Mouse (Mus musculus): ENCODE measurements at regions not wholly inside any gene's neighbourhood (a gene's known extent, or its start where the extent isn't known, plus 50 kb on each side); places are given as distances from the start of the nearest gene placed in this dataset.

DNA sequence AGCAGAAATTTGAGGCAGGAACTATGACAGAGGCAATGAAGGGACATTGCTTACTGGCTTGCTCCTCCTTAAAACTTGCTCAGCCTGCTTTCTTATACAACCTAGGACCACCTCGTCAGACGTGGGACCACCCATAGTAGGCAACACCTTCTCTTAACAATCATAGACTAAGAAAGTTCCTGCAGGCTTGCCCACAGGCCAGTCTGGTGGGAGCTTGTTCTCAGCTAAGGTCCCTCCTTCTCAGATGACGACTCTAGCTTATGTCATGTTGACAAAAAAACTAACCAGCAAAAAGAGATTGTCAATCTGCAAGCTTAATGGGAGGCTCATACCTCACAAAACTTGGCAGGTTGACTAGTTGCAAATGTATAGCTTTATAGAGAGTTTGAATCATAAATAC, 56.5 kb upstream of the Lsm6 start:
- peak; percentile 7 for DNase-seq (ENCODE audit: low spot score)

DNA sequence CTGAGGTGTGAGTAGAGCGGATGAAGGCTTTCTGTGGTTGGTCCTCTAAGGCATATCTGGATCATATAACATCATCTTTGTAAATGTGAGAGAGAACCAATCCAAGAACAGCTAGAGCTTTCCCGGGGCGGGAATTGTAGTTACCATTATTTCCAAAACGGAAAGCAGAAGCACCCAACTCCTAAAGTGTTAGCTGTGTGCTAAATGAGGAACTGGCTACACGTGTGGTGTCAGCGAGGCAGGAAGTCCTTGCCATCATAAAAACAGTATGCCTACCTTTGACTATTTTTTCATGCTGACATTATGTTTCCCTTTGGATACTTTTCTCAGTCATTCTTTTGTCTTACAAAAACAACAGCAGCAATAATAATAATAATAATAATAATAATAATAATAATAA, 68.8 kb upstream of the Lsm6 start:
- DNase-seq (ENCODE audit: low spot score), result no peak

DNA sequence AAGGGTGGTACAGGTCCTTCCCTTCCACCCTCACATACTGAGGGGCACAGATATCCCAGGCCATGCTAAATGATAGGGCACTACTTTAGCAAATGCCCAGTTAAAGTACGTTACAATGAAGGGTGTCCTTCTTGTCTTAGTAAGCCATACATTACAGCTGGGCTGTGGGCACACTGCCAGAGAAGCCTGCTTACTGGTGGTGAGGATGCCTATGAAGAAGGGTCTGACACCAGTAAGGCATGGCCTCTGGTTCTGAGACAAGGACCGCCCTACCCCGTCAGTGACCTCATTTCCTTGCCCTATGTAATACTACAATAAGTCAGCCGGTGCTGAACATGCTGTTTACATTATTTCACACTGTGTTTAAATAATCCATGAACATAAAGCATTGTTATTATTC, 69.6 kb upstream of the Lsm6 start:
- DNase-seq (ENCODE audit: low spot score), result no peak

DNA sequence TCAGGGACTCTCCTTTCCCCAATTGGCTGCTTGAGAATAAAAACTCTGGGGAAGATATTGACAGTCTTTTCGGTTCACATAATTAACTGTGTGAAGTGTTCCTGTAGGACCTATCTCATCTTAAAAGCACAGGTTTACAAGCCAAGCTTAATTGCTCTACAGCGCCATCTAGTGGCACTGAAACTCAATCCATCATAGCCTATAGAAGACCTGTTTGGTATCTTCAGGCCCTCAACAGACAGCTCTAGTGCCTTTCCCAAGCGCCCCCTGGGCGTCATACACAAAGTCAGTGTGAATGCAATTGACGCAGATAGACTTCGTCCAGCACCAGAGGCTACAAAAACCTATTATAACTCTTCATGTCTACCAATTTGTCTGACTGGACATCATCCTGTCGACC, 78.9 kb upstream of the Lsm6 start:
- DNase-seq (ENCODE audit: low spot score), result peak; percentile 82

DNA sequence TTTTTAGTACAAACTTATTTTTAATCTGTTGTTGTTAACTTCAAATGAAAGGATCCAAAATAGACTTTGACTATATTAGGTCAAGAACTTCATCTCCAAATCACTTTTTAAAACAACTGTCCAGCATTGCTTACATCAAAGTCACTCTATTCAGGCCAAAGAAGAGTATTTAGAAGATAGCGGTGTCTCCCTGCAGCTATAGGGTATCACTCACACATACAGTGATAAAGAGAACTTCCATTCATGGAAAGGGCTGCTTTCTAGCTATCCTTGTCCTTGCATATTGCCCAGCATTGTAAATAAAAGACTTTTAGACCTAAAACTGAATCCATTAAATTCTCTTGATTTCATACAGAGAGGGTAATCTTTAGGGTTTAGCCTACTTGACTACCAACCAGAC, 82.1 kb upstream of the Lsm6 start:
- no peak for DNase-seq (ENCODE audit: low spot score)

DNA sequence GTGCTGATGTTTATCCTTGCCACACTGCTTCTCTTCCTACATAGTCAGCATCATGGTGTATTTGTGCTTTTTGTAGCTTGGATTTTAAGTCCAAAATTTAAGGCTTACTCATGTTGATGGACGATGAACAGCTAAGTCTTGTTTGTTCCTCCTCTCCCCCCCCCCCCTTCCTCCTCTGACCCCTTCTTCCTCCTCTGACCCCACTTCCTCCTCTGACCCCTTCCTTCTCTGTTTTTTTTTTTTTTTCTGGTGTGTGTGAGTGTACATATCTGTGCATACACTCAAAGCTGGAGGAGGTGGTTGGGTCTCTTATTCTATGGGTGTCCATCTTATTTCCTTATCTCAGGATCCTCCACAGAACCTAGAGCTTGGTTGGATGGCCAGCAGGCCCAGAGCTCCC, 87.0 kb upstream of the Lsm6 start:
- no peak for DNase-seq (ENCODE audit: low spot score)

DNA sequence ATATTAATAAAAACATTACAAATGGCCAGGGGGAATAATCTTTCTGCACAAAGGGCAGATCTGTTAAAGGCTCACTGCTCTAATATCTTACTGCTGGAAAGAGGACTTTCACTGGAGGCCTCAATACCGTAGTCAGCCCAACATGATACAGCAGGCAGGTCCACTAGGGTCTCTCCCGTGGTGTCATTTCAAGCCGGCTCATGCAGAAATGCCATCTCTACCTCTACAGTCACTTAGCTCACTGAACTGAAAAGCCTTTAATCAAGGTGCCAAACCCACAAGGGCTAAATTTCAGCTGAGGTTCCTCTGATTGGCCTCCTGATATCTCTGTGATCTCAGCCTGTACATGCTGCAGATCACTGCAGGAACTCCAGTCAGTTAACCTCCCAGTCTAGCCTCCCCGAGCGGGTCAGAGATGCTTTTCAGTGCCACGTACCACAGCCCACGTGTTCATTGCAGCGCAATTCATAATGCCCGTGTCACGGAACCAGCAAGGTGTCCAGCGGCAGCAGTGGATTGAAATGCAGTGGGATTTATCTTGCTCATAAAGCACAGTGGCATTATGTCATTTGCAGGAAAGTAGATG, 90.4 kb upstream of the Lsm6 start:
- no peak for DNase-seq (ENCODE audit: low spot score)

DNA sequence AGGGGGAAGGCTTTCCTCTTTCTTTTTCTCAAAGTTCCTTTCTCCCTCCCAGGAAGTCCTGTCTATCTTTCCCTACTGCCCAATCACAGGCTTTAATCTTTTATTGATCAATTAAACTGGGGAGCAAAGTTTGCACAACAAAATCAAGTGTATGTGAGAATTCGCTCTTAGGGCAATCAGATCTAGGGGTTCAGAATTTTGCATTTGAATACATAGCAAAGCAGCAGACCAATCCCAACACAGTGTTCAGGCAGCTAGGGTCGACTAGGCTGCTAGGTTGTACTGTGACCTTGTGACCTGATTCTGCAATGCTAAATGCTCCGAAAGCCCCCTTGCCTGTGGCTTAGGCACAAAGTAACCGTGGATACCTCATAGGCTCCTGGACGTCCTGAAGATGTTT, 91.5 kb upstream of the Lsm6 start:
- no peak for DNase-seq (ENCODE audit: low spot score)

DNA sequence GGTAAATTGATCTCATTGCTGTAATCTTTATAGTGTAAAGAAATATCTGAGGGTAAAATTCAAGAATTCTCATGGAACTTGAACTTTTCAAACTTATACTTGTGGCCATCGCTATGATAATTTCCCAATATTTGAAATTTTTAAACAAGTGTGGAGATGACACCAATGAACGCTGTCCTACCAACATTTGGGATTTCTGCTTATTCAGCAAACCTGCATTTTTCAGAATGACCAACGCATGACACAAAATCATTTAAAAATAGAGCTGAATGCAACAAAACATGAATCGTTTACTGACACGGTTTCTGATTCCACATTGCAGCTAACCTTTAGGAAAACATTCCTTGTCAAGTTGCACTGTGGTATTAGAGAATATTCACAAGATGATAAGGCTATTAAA, 92.9 kb upstream of the Lsm6 start:
- no peak for DNase-seq (ENCODE audit: low spot score)

DNA sequence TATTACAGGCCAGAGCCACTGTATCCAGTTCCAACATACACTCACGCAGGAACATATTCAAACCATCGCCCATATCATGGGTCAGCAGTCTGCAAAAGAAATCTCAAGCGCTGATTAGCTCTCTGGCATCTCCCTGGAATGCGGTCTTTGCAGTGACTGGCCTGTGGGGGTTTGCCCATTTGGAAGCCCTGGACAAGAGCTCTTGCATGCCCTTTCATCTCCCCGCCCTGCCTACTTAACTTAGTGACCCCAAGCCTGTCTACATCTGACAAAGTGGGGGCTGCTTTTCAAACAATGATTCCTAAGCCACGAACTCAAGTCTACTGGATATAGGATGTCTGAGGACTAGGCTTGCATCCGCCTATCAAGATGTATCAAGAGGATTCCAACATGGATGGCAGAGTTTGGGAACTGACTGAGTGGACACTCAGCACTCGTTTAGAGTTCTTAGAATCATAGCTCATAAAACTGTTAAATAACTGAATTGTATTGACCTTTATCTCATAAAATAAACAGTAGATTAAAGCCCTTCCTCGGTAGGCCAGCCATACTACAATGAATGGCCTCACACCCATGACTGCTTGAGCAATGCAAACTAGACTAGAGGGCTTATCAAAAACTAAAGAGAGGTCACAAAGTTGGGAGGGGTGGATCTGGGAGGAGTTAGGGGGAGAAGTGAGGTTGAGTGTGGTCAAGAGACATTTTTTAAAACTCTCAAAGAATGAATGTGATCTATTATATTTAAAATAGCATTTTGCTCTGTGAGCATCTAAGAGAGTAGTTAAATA, 97.4 kb upstream of the Zfp827 start:
- DNase-seq (ENCODE audit: low spot score), result no peak

DNA sequence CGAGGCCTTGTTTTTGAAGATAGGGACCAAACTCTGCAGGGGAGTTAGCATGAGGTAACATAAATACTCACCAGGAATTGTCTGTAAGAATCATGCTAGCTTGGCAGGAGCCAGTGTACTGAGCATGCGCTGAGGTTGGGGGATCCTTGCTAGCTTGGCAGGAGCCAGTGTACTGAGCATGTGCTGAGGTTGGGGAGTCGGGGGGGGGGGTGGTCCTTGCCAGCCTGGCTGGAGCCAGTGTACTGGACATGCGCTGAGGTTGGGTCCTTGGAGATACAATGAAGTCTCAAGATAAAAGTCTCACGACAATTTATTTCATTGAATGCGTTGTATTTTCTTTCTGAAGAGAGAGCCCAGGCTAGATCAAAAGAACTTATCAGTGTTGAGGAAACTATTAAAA, 96.2 kb upstream of the Zfp827 start:
- DNase-seq (ENCODE audit: low spot score), result no peak

DNA sequence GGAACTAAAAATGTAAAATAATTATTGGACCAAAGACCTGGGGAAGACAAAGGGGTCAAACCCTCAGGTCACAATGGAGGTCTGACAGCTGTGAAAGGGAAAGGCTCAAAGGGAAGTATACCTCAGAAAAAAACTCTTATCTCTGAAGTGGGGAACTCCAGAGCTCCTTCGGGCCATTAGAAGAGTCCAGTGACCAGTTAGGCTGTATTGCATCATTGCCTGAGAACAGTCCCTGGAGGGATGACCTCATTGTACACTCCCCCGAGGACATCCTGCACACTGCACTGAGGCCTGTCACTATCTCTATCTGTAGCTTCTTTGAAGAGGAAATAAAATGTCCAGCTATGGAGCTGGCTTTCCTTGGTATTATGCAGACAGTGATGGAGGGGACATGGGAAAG, 88.2 kb upstream of the Zfp827 start:
- no peak for DNase-seq (ENCODE audit: low spot score)

DNA sequence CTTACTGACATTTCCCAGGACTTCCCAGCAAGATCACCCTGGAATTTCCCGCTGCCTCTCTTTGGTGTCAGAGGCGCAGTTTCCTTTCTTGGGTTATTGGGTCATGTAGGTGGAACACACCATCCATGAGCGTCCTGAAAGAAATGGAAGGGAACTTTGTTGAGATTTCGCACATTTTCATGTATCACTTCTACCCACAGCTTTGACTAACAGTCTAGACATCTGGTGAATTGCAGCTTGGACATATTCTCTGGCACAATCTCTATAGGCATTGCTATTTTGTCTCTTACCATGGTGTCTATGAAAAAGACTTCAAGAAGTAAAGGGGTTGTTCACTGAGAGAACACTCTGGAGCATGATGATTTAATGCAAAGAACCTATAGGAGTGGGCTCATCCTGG, 86.7 kb upstream of the Zfp827 start:
- no peak for DNase-seq (ENCODE audit: low spot score)

DNA sequence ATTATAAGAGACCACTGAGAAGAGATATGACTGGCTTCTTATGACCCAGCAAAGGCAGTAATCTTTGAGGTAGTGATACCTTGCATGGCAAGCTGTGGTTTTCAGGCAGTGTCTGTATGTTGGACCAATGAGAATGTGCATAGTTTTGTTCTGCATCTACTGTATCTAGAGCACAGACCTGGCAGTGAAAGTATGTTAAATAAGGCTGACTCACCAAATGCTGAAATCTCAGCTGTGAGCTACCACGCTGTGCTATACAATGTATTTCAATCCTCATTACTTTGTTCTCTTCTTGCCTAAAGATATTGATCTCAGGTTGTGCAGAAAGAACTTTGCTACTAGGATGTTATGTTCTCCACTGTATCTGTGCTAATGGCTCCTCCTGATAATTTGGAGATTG, 83.9 kb upstream of the Zfp827 start:
- DNase-seq (ENCODE audit: low spot score), result no peak

DNA sequence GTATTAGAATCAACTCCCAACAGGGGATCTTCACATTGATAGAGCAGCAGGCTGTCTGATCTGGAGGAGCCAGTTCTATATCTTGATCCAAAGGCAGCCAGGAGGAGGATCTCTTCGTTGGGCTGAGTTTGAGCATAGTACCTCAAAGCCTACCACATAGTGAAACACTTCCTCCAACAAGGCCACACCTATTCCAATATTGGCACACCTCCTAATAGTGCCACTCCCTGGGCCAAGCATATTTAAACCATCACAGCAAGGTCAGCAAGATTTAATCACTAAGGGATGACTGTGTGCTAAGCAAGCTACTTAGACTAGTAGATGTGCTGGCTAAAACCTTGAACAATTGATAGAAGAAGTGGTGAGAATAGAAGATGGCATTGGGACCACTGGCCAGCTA, 82.6 kb upstream of the Zfp827 start:
- DNase-seq (ENCODE audit: low spot score), result no peak

DNA sequence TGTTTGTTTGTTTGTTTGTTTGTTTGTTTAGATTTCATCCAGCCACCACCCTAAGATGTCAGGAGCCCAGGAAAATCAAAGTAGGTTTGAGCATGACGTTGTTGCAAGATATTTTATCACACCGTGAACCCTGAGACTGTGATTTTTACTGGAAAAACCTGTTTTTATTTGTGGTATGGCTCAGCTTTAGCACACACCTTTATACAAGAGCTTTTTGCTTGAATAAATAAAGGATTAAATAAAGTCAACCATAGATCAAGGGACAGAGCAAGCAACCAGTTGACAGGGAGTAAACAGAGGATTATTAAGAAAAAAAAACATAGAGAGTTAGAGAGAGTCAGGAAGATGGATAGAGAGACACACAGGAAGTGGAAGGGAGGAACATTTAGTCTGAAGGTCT, 82.2 kb upstream of the Zfp827 start:
- DNase-seq (ENCODE audit: low spot score), result no peak

DNA sequence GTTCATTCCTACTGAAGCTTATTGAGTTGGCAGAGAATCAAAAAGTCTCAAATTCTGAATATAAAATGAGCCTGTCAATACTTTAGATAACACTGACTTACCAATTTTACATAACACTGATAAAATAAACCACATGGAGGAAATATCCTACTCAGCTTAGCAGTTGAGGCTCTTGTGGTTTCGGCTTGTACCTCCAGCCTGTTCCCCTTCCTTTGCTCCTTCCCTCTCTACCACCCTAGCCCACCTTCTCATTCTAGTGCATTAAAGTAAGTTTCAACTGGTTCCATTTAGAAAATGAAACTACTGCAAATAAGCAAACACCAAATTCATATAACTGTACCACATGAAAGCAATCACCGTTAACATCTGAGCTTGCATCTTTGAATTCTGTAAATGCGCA, 53.2 kb upstream of the Zfp827 start:
- no peak for DNase-seq (ENCODE audit: low spot score)
